Comparison of ENCODE assay signal across 16 mouse cellular contexts in the genomic region with DNA sequence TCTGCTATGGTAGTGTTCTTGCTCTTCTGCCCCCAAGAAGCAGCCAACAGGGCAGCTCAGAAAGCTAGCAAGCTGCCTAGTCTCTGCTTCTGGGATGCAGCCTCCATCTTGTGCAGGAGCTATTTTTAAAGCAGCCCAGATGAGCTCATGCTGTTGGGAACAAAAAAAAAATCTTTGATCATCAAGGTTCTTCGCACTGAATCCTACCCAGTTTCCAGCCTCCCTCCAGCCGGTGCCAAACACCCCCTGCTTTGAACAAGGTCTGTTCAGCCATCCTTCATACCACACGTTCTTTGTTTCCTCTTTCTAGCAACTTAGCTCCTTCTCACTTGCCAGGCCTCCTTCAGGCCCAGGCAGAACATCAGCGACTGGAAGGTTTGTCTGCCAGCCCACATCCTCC.
DNase-seq lines count a peak whose midpoint lies in the region; ATAC-seq and TF ChIP-seq lines count a peak whose summit lies in the region.
"Had no signal": no experiment of that assay in that cellular context is flagged by ENCODE, and none has a peak within 500 bp of the region (broad histone marks: within the 10 kb centered on the region; RNA-seq: fewer than 3 reads in every experiment).

No protein-coding gene starts in this region.

- no peaks in the 10 kb centered on the region for H3K36me3 ChIP-seq in forebrain, postnatal 0 days (ENCODE audit: insufficient read depth)
- no peaks in the 10 kb centered on the region for H3K36me3 ChIP-seq in forebrain, embryonic 11.5 days (ENCODE audit: control insufficient read depth, insufficient read depth, low read length)
- H3K36me3 ChIP-seq: heart, embryonic 12.5 days; kidney, embryonic 15.5 days; neural tube, embryonic 13.5 days had no signal

- H3K9ac ChIP-seq in forebrain, postnatal 0 days = no peak overlapping the region
- no peak overlapping the region for H3K9ac ChIP-seq in forebrain, embryonic 11.5 days (ENCODE audit: low read length)
- H3K9ac ChIP-seq: heart, embryonic 12.5 days; kidney, embryonic 15.5 days; lung, embryonic 14.5 days; neural tube, embryonic 13.5 days had no signal

- no peak overlapping the region; the same call in 1 of the 2 replicates for H3K27ac ChIP-seq in forebrain, postnatal 0 days (ENCODE audit: low read depth, low read length)
- no peak overlapping the region for H3K27ac ChIP-seq in forebrain, embryonic 11.5 days (ENCODE audit: low read depth, low read length)
- H3K27ac ChIP-seq in cortical plate, adult 2 months (ENCODE audit: insufficient read depth, low read length) = peak overlapping the region; percentile 88
- no peak overlapping the region for H3K27ac ChIP-seq in cerebellum, adult 2 months (ENCODE audit: insufficient read depth, low read length)
- H3K27ac ChIP-seq: kidney, embryonic 15.5 days; neural tube, embryonic 13.5 days had no signal

- no peaks in the 10 kb centered on the region for H3K9me3 ChIP-seq in forebrain, postnatal 0 days (ENCODE audit: low read length)
- H3K9me3 ChIP-seq in forebrain, embryonic 11.5 days (ENCODE audit: control insufficient read depth, low read length) = no peaks in the 10 kb centered on the region
- H3K9me3 ChIP-seq: heart, embryonic 12.5 days; kidney, embryonic 15.5 days; neural tube, embryonic 13.5 days had no signal

- H3K4me2 ChIP-seq in forebrain, postnatal 0 days (ENCODE audit: low read depth) = no peak overlapping the region
- no peak overlapping the region for H3K4me2 ChIP-seq in forebrain, embryonic 11.5 days (ENCODE audit: low read depth, low read length, severe bottlenecking)
- H3K4me2 ChIP-seq: heart, embryonic 12.5 days; kidney, embryonic 15.5 days; liver, embryonic 11.5 days; lung, embryonic 14.5 days; neural tube, embryonic 13.5 days had no signal

- peaks cover 10% of the 10 kb centered on the region; the same call in 1 of the 2 replicates for H3K4me1 ChIP-seq in forebrain, postnatal 0 days (ENCODE audit: insufficient read depth)
- H3K4me1 ChIP-seq in forebrain, embryonic 11.5 days (replicated peaks; ENCODE audit: control insufficient read depth, insufficient read depth, low read length) = no peaks in the 10 kb centered on the region
- peaks cover 21% of the 10 kb centered on the region for H3K4me1 ChIP-seq in cortical plate, adult 2 months (ENCODE audit: control insufficient read depth, insufficient read depth, low read length)
- H3K4me1 ChIP-seq in cerebellum, adult 2 months (ENCODE audit: control insufficient read depth, insufficient read depth, low read length) = no peaks in the 10 kb centered on the region; the same call in 1 of the 2 replicates
- H3K4me1 ChIP-seq: kidney, embryonic 15.5 days had no signal

- ATAC-seq in forebrain, postnatal 0 days = peak; percentile 49
- no peak for ATAC-seq in forebrain, embryonic 11.5 days (replicated peaks; ENCODE audit: low FRiP score)

- H3K4me3 ChIP-seq in forebrain, postnatal 0 days (ENCODE audit: low read depth, low read length) = no peak overlapping the region
- no peak overlapping the region for H3K4me3 ChIP-seq in forebrain, embryonic 11.5 days (ENCODE audit: low read depth, low read length)
- no peak overlapping the region for H3K4me3 ChIP-seq in cortical plate, adult 2 months (ENCODE audit: insufficient read depth, low read length)
- H3K4me3 ChIP-seq in cerebellum, adult 2 months (replicated peaks; ENCODE audit: insufficient read depth, low read depth, low read length) = no peak overlapping the region
- H3K4me3 ChIP-seq: heart, embryonic 12.5 days; kidney, embryonic 15.5 days; neural tube, embryonic 13.5 days had no signal

- no peak for DNase-seq in forebrain, postnatal 0 days
- DNase-seq in forebrain, embryonic 11.5 days (ENCODE audit: low spot score) = no peak
- DNase-seq in layer of hippocampus, adult 9-11 months = peak; percentile 82
- DNase-seq in right cerebral cortex, adult 2 months (ENCODE audit: low spot score in 2 of 2) = peak; percentile 71 to 78
- DNase-seq in cerebellum, adult 2 months = no peak
- DNase-seq in spleen, postnatal 14 days (ENCODE audit: low spot score in 2 of 2) = no peak
- DNase-seq in kidney, adult 9 months = no peak
- DNase-seq: B cell, adult 2 months; cerebellum, postnatal 14 days; lung, embryonic 14.5 days; thymus, adult 18-20 months had no signal

- no peaks in the 10 kb centered on the region for H3K27me3 ChIP-seq in forebrain, postnatal 0 days (ENCODE audit: insufficient read depth, low read length)
- no peaks in the 10 kb centered on the region for H3K27me3 ChIP-seq in forebrain, embryonic 11.5 days (ENCODE audit: control insufficient read depth, insufficient read depth, low read length)
- no peaks in the 10 kb centered on the region for H3K27me3 ChIP-seq in cerebellum, adult 2 months (ENCODE audit: control insufficient read depth, insufficient read depth, low read length)
- H3K27me3 ChIP-seq: kidney, embryonic 15.5 days; neural tube, embryonic 13.5 days had no signal

- no peak for TF ChIP-seq CTCF in forebrain, postnatal 0 days (IDR thresholded peaks at IDR 0.05; ENCODE audit: low read depth)
- TF ChIP-seq CTCF in cortical plate, adult 2 months (IDR thresholded peaks at IDR 0.05; ENCODE audit: extremely low read depth, insufficient read depth, low read length) = no peak
- TF ChIP-seq CTCF in cerebellum, adult 2 months (IDR thresholded peaks at IDR 0.05; ENCODE audit: borderline replicate concordance, insufficient read depth, low read depth, low read length) = no peak

- no peak for TF ChIP-seq POLR2A in cortical plate, adult 2 months (IDR thresholded peaks at IDR 0.05; ENCODE audit: extremely low read depth, insufficient read depth, low read length)
- TF ChIP-seq POLR2A in cerebellum, adult 2 months (IDR thresholded peaks at IDR 0.05; ENCODE audit: borderline replicate concordance, insufficient read depth, low read length) = no peak

- 58% methylated on average over 4 of the region's 4 CpGs for WGBS in forebrain, postnatal 0 days
- WGBS in forebrain, embryonic 11.5 days = 76% methylated on average over 4 of the region's 4 CpGs
- WGBS in cerebellum, adult 2 months = 26% methylated on average over 4 of the region's 4 CpGs

Comparison
In these comparisons a context has a peak if more than half of its experiments do, and no peak if none do; other contexts are left out.
1. DNase-seq: peak in layer of hippocampus, adult 9-11 months (single experiment) and right cerebral cortex, adult 2 months (2 of 2); none in forebrain, postnatal 0 days (single experiment), forebrain, embryonic 11.5 days (single experiment), cerebellum, adult 2 months (0 of 2), spleen, postnatal 14 days (0 of 2) and kidney, adult 9 months (single experiment).